Mouse (Mus musculus) Muller cell, postnatal 12 days (primary cell): ENCODE measurements around the gene Tnfrsf13b.
"Not testable (repeated sequence)": the region's sequence is repeated elsewhere in the genome, so short reads cannot be mapped to it uniquely, and the experiment has no call there.

Source experiments
- DNase-seq: peaks from one replicate; pipeline ENCODE4 v3.0.0-alpha.2; 2015; ENCODE audit errors: inconsistent ontology term

Tnfrsf13b gene

GRCm38 (mm10) chr11:61173477-61173876, 46.9 kb downstream of the Tnfrsf13b start:
- DNase-seq, result not testable (repeated sequence)

GRCm38 (mm10) chr11:61174291-61174820, 47.8 kb downstream of the Tnfrsf13b start:
- DNase-seq, result peak; percentile 85

GRCm38 (mm10) chr11:61174821-61175658, 48.5 kb downstream of the Tnfrsf13b start, which contains the start of gene Usp22:
Gene Usp22 (minus strand): TSS chr11:61175055.
- peak; percentile 99 for DNase-seq

GRCm38 (mm10) chr11:61175778-61176177, 49.2 kb downstream of the Tnfrsf13b start:
- DNase-seq, result no peak

- DNase-seq, result no peak
These were observed 49.8 kb downstream of the Tnfrsf13b start for GRCm38 (mm10) chr11:61176321-61176720.

- DNase-seq, result no peak
These were observed 53.8 kb downstream of the Tnfrsf13b start for GRCm38 (mm10) chr11:61180361-61180760.

GRCm38 (mm10) chr11:61181624-61182023, 55.1 kb downstream of the Tnfrsf13b start:
- no peak for DNase-seq

GRCm38 (mm10) chr11:61183820-61184219, 57.3 kb downstream of the Tnfrsf13b start:
- no peak for DNase-seq

GRCm38 (mm10) chr11:61190776-61191175, 64.2 kb downstream of the Tnfrsf13b start:
- DNase-seq, result no peak

- not testable (repeated sequence) for DNase-seq
These were observed 65.6 kb downstream of the Tnfrsf13b start for GRCm38 (mm10) chr11:61192123-61192522.

- DNase-seq, result no peak
These were observed 66.2 kb downstream of the Tnfrsf13b start for GRCm38 (mm10) chr11:61192779-61193178.

- peak; percentile 50 for DNase-seq
These were observed 66.8 kb downstream of the Tnfrsf13b start for GRCm38 (mm10) chr11:61193392-61193791.

- DNase-seq, result no peak
These were observed 70.2 kb downstream of the Tnfrsf13b start for GRCm38 (mm10) chr11:61196616-61197353.

- DNase-seq, result no peak
These were observed 71.4 kb downstream of the Tnfrsf13b start for GRCm38 (mm10) chr11:61197935-61198334.
